Mouse (Mus musculus) cerebellum, postnatal 10 days (tissue): Measurements from ENCODE around the gene Capzb.

Experiments
- DNase-seq, 2 experiments: peaks; one replicate each; pipeline ENCODE4 v3.0.0; 2021; ENCODE audit warnings: mixed read lengths in 2 of 2

Capzb gene

GRCm38 (mm10) chr4:139179731-139180625 lies 12.7 kb upstream of the Capzb start:
- DNase-seq = no peak

- DNase-seq = no peak
Observed at GRCm38 (mm10) chr4:139182511-139182910, 10.2 kb upstream of the Capzb start.

- no peak for DNase-seq
Observed at GRCm38 (mm10) chr4:139185766-139186442, 6.8 kb upstream of the Capzb start.

- no peak for DNase-seq
Observed at GRCm38 (mm10) chr4:139187930-139188329, 4.8 kb upstream of the Capzb start.

GRCm38 (mm10) chr4:139191605-139192498 lies 847 bp upstream of the Capzb start:
- DNase-seq = no peak

GRCm38 (mm10) chr4:139193176-139194093 lies 736 bp downstream of the Capzb start:
- DNase-seq = peak; percentile 36 to 47

GRCm38 (mm10) chr4:139195101-139195500 lies 2.4 kb downstream of the Capzb start:
- DNase-seq = peak; percentile 61 to 66

GRCm38 (mm10) chr4:139196464-139196863 lies 3.8 kb downstream of the Capzb start:
- no peak for DNase-seq

GRCm38 (mm10) chr4:139196949-139197348 lies 4.2 kb downstream of the Capzb start:
- no peak for DNase-seq

GRCm38 (mm10) chr4:139197453-139197852 lies 4.8 kb downstream of the Capzb start:
- no peak for DNase-seq

- DNase-seq = peak; percentile 66 to 71
Observed at GRCm38 (mm10) chr4:139198004-139198689, 5.4 kb downstream of the Capzb start.

- no peak for DNase-seq
Observed at GRCm38 (mm10) chr4:139199126-139199525, 6.4 kb downstream of the Capzb start.

GRCm38 (mm10) chr4:139199703-139200340 lies 7.1 kb downstream of the Capzb start:
- no peak for DNase-seq

GRCm38 (mm10) chr4:139200946-139201345 lies 8.2 kb downstream of the Capzb start:
- no peak for DNase-seq

GRCm38 (mm10) chr4:139202556-139202955 lies 9.9 kb downstream of the Capzb start:
- DNase-seq = no peak

- DNase-seq = no peak
Observed at GRCm38 (mm10) chr4:139203381-139203780, 10.7 kb downstream of the Capzb start.

GRCm38 (mm10) chr4:139205842-139206241 lies 13.1 kb downstream of the Capzb start:
- peak; percentile 32 to 42 for DNase-seq

- DNase-seq = no peak
Observed at GRCm38 (mm10) chr4:139206353-139207045, 13.8 kb downstream of the Capzb start.

GRCm38 (mm10) chr4:139208236-139209129 lies 15.8 kb downstream of the Capzb start:
- DNase-seq = peak in 1 of 2 experiments; percentile 33
